Mouse (Mus musculus): Measurements from ENCODE around the gene Dnhd1. TPM values are rescaled to one million over a fixed set of nuclear protein-coding genes. Genes with fewer than 3 reads are reported as not detected.

Gene Dnhd1
- polyA plus RNA-seq, 1 experiment from 2014 or later: 0.41 TPM

Other genes with a start within 250 kb of the Dnhd1 start
- gene Cnga4, start 246.3 kb upstream of the Dnhd1 start, polyA plus RNA-seq (2016; fragmentation: Nextera tagmentation; extraction: Ambion mirVana): 0.12 TPM in 1 of 2 replicates, not detected in the other
- gene Cckbr, start 225.1 kb upstream of the Dnhd1 start, polyA plus RNA-seq (2016; fragmentation: Nextera tagmentation; extraction: Ambion mirVana): 0.20 and 0.27 TPM in 2 replicates
- gene Cavin3, start 168.5 kb upstream of the Dnhd1 start, polyA plus RNA-seq (2016; fragmentation: Nextera tagmentation; extraction: Ambion mirVana): 19.8 and 20.5 TPM in 2 replicates
- 34.2 and 41.7 TPM in 2 replicates for gene Smpd1, start 96.5 kb upstream of the Dnhd1 start, polyA plus RNA-seq (2016; fragmentation: Nextera tagmentation; extraction: Ambion mirVana)
- gene Apbb1, start 69.2 kb upstream of the Dnhd1 start, polyA plus RNA-seq (2016; fragmentation: Nextera tagmentation; extraction: Ambion mirVana): 112 and 134 TPM in 2 replicates
- gene Hpx, start 50.7 kb upstream of the Dnhd1 start, polyA plus RNA-seq (2016; fragmentation: Nextera tagmentation; extraction: Ambion mirVana): 0.07 and 0.17 TPM in 2 replicates
- gene Trim3, start 17.3 kb upstream of the Dnhd1 start, polyA plus RNA-seq (2016; fragmentation: Nextera tagmentation; extraction: Ambion mirVana): 30.3 and 36.0 TPM in 2 replicates
- 164 TPM in 2 replicates for gene Timm10b, start 10.8 kb upstream of the Dnhd1 start, polyA plus RNA-seq (2016; fragmentation: Nextera tagmentation; extraction: Ambion mirVana)
- 57.5 and 67.3 TPM in 2 replicates for gene Arfip2, start 10.4 kb upstream of the Dnhd1 start, polyA plus RNA-seq (2016; fragmentation: Nextera tagmentation; extraction: Ambion mirVana)
- 8.1 and 12.0 TPM in 2 replicates for gene Gm45799, start 10.3 kb upstream of the Dnhd1 start, polyA plus RNA-seq (2016; fragmentation: Nextera tagmentation; extraction: Ambion mirVana)
- 236 and 240 TPM in 2 replicates for gene Ilk, start 85.8 kb downstream of the Dnhd1 start, polyA plus RNA-seq (2016; fragmentation: Nextera tagmentation; extraction: Ambion mirVana)
- 35.4 and 44.0 TPM in 2 replicates for gene Rrp8, start 86.6 kb downstream of the Dnhd1 start, polyA plus RNA-seq (2016; fragmentation: Nextera tagmentation; extraction: Ambion mirVana)
- gene Taf10, start 93.5 kb downstream of the Dnhd1 start, polyA plus RNA-seq (2016; fragmentation: Nextera tagmentation; extraction: Ambion mirVana): 160 and 188 TPM in 2 replicates
- gene Tpp1, start 101.4 kb downstream of the Dnhd1 start, polyA plus RNA-seq (2016; fragmentation: Nextera tagmentation; extraction: Ambion mirVana): 66.1 and 66.9 TPM in 2 replicates
- 6.7 and 10.1 TPM in 2 replicates for gene Dchs1, start 136.8 kb downstream of the Dnhd1 start, polyA plus RNA-seq (2016; fragmentation: Nextera tagmentation; extraction: Ambion mirVana)
- gene Mrpl17, start 160.3 kb downstream of the Dnhd1 start, polyA plus RNA-seq (2016; fragmentation: Nextera tagmentation; extraction: Ambion mirVana): 293 and 320 TPM in 2 replicates

Data from midbrain, embryonic 10.5 days (tissue).